Mouse (Mus musculus): ENCODE measurements around the gene Hist1h2ae.

The Hist1h2ae gene

GRCm38 (mm10) chr13:23571022-23571503, at the start of gene Hist1h2ae, which contains the start of gene Hist1h2bg:
Gene Hist1h2ae (minus strand): TSS chr13:23571220.
Gene Hist1h2bg (plus strand): TSS chr13:23571396.
- in situ Hi-C loops (cut with MboI; ENCODE audit: low pct_unique_long_range_greater_than_20kb in 1 of 2, low sequenced_read_pairs in 2 of 2, unreplicated experiment in 1 of 2): loop anchor here in 1 of 2 experiments (10.0 kb wide), 1 partner anchor 174 kb away; the partner anchor contains the start of genes Hist1h2bb and Hist1h3c

GRCm38 (mm10) chr13:23620056-23620732, 49.2 kb upstream of the Hist1h2ae start:
- in situ Hi-C loops (cut with MboI; ENCODE audit: low pct_unique_long_range_greater_than_20kb in 1 of 2, low sequenced_read_pairs in 2 of 2, unreplicated experiment in 1 of 2): loop anchor here in 1 of 2 experiments (10.0 to 25.0 kb wide), 2 partner anchors 65 to 308 kb away; partner anchors contain the start of genes Hist1h2ac and Hist1h2bc

DNA sequence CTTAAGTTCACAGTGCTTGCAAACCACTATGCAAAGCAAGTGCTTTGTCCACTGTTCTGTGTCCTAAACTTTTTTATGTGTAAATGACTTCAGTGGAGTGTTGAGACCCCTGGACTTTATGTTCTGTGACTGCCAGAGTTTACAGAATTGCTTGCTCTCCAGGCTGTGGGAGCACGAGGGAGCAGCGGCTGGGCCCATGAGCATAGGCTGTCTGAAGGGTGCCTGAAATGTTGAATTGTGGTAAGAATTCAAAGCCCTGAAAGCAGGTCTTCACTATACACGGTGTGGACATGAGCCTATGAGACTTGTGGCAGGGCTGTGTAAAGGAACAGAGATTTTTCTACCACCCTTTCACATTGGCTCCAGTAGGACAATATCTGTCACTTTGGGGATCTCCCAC, 40.6 kb upstream of the Hist1h2ae start:
- in situ Hi-C loops (cut with MboI; ENCODE audit: low pct_unique_long_range_greater_than_20kb in 1 of 2, low sequenced_read_pairs in 2 of 2, unreplicated experiment in 1 of 2): loop anchor here in 1 of 2 experiments (25.0 kb wide), 1 partner anchor 299 kb away; no protein-coding TSS in a partner anchor

DNA sequence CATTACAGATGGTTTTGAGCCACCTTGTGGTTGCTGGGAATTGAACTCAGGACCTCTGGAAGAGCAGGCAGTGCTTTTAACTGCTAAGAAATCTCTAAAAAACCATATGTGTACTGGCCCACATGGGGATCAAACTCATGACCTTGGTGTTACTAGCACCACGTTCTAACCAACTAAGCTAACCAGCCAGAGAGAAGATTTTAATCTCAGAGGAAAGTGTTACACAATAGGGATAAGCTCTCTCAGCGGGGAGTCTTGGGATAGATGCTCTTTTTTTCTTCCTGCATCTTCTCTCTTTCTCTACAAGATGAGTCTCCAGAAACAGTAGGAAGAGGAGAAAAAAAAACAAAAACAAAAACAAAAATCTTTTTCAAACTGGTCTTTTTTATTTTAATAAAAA, 39.4 kb upstream of the Hist1h2ae start:
- in situ Hi-C loops (cut with MboI; ENCODE audit: low pct_unique_long_range_greater_than_20kb in 1 of 2, low sequenced_read_pairs in 2 of 2, unreplicated experiment in 1 of 2): loop anchor here in 1 of 2 experiments (25.0 kb wide), 1 partner anchor 298 kb away; no protein-coding TSS in a partner anchor

DNA sequence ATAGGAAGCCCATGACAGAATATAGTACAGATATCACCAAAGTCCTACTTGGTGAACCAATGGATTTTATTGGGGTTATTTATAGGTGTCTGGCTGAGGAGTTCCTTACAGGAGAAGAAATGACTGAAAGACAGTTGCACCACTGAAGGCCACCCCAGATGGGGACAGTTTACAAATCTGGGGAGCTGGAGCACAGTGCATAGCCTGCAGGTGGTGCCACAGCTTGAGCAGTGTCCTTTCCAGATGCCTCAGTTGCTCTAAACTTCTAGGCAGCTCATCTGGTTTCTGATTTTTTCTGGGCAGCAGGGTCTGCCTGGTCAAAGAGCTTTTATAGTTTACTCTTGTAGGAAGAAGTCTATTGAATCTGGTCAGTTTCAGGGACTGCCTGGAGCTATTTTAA, 38.8 kb upstream of the Hist1h2ae start:
- in situ Hi-C loops (cut with MboI; ENCODE audit: low pct_unique_long_range_greater_than_20kb in 1 of 2, low sequenced_read_pairs in 2 of 2, unreplicated experiment in 1 of 2): loop anchor here in 1 of 2 experiments (25.0 kb wide), 1 partner anchor 298 kb away; no protein-coding TSS in a partner anchor

- in situ Hi-C loops (cut with MboI; ENCODE audit: low pct_unique_long_range_greater_than_20kb in 1 of 2, low sequenced_read_pairs in 2 of 2, unreplicated experiment in 1 of 2): loop anchor here in 1 of 2 experiments (25.0 kb wide), 1 partner anchor 297 kb away; no protein-coding TSS in a partner anchor
Observed at GRCm38 (mm10) chr13:23609209-23609608, 38.2 kb upstream of the Hist1h2ae start.

- in situ Hi-C loops (cut with MboI; ENCODE audit: low pct_unique_long_range_greater_than_20kb in 1 of 2, low sequenced_read_pairs in 2 of 2, unreplicated experiment in 1 of 2): loop anchor here in 1 of 2 experiments (25.0 kb wide), 1 partner anchor 293 kb away; no protein-coding TSS in a partner anchor
Observed at GRCm38 (mm10) chr13:23605052-23605451, 34.0 kb upstream of the Hist1h2ae start.

- in situ Hi-C loops (cut with MboI; ENCODE audit: low pct_unique_long_range_greater_than_20kb in 1 of 2, low sequenced_read_pairs in 2 of 2, unreplicated experiment in 1 of 2): loop anchor here in 1 of 2 experiments (25.0 kb wide), 1 partner anchor 292 kb away; no protein-coding TSS in a partner anchor
Observed at GRCm38 (mm10) chr13:23604452-23604851, 33.4 kb upstream of the Hist1h2ae start.

GRCm38 (mm10) chr13:23603182-23603699, 32.2 kb upstream of the Hist1h2ae start:
- in situ Hi-C loops (cut with MboI; ENCODE audit: low pct_unique_long_range_greater_than_20kb in 1 of 2, low sequenced_read_pairs in 2 of 2, unreplicated experiment in 1 of 2): loop anchor here in 1 of 2 experiments (25.0 kb wide), 1 partner anchor 291 kb away; no protein-coding TSS in a partner anchor

GRCm38 (mm10) chr13:23597957-23598356, 26.9 kb upstream of the Hist1h2ae start:
- in situ Hi-C loops (cut with MboI; ENCODE audit: low pct_unique_long_range_greater_than_20kb in 1 of 2, low sequenced_read_pairs in 2 of 2, unreplicated experiment in 1 of 2): loop anchor here (5.0 to 10.0 kb wide), 2 partner anchors 166 to 173 kb away; partner anchors contain the start of gene Abt1 (in 1 of the 2)

GRCm38 (mm10) chr13:23595622-23596372, 24.8 kb upstream of the Hist1h2ae start:
- in situ Hi-C loops (cut with MboI; ENCODE audit: low pct_unique_long_range_greater_than_20kb in 1 of 2, low sequenced_read_pairs in 2 of 2, unreplicated experiment in 1 of 2): loop anchor here (5.0 to 10.0 kb wide), 2 partner anchors 163 to 171 kb away; partner anchors contain the start of gene Abt1 (in 1 of the 2)

DNA sequence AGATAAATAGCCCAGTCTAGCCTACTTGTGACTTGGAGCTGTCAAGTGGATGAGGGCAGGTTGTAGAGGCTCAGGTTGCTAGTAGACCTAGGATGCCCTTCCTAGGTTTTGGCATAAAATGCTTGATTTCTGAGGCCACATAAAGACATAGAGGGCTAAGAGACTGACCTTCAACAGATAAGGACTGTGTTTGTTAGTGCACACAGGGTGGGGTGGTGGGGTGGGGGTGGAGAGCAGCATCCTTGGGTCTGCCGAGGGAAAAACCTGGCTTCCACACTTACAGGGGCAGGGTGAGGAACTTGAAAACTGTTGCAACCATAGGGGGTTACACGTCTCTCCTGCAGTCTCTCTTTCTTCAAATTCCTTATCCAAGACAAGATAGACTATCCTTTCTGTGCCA, 24.2 kb upstream of the Hist1h2ae start:
- in situ Hi-C loops (cut with MboI; ENCODE audit: low pct_unique_long_range_greater_than_20kb in 1 of 2, low sequenced_read_pairs in 2 of 2, unreplicated experiment in 1 of 2): loop anchor here (5.0 to 10.0 kb wide), 2 partner anchors 163 to 170 kb away; partner anchors contain the start of gene Abt1 (in 1 of the 2)

GRCm38 (mm10) chr13:23593051-23593770, 22.2 kb upstream of the Hist1h2ae start:
- in situ Hi-C loops (cut with MboI; ENCODE audit: low pct_unique_long_range_greater_than_20kb in 1 of 2, low sequenced_read_pairs in 2 of 2, unreplicated experiment in 1 of 2): loop anchor here in 1 of 2 experiments (10.0 kb wide), 1 partner anchor 168 kb away; the partner anchor contains the start of gene Abt1

DNA sequence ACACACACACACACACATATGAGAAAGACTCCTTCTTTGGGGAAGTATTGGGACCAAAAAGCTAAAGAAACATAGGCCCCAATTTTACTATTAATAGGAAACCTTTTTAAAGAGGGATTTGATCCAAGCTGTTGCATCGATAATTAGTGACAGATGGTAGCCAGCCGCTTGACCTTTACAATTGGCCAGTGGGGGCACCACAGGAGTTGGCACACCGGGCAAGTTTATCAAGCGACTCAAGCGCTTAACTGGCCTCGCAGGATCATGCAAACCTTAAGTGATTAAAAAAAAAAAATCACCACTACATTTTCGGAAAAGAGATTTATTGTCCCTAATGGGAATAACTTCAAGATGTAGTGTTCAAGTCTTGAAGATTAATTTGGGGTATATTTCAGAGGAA, 21.6 kb upstream of the Hist1h2ae start:
- in situ Hi-C loops (cut with MboI; ENCODE audit: low pct_unique_long_range_greater_than_20kb in 1 of 2, low sequenced_read_pairs in 2 of 2, unreplicated experiment in 1 of 2): loop anchor here in 1 of 2 experiments (10.0 kb wide), 1 partner anchor 168 kb away; the partner anchor contains the start of gene Abt1

GRCm38 (mm10) chr13:23591886-23592285, 20.9 kb upstream of the Hist1h2ae start:
- in situ Hi-C loops (cut with MboI; ENCODE audit: low pct_unique_long_range_greater_than_20kb in 1 of 2, low sequenced_read_pairs in 2 of 2, unreplicated experiment in 1 of 2): loop anchor here in 1 of 2 experiments (10.0 kb wide), 1 partner anchor 167 kb away; the partner anchor contains the start of gene Abt1

- in situ Hi-C loops (cut with MboI; ENCODE audit: low pct_unique_long_range_greater_than_20kb in 1 of 2, low sequenced_read_pairs in 2 of 2, unreplicated experiment in 1 of 2): loop anchor here in 1 of 2 experiments (10.0 kb wide), 1 partner anchor 166 kb away; the partner anchor contains the start of gene Abt1
Observed at GRCm38 (mm10) chr13:23591206-23591605, 20.2 kb upstream of the Hist1h2ae start.

DNA sequence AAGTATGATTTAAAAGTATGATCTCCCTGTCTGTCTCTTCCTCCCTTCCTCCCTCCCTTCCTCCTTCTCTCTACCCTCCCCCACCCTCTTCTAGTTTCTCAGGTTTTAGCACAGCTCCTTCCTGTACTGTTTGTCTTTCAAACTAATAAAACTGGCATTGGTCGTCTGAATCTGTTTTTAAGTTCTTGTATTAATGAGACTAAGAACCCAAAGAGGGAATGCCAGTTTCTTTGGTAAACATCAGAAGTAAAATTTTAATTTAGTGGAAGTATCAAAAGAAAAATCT, 15.9 kb upstream of the Hist1h2ae start:
- in situ Hi-C loops (cut with MboI; ENCODE audit: low pct_unique_long_range_greater_than_20kb in 1 of 2, low sequenced_read_pairs in 2 of 2, unreplicated experiment in 1 of 2): no loop called here

All from mouse embryonic stem cell (cell line).